Mouse (Mus musculus) CD8-positive naive resting alpha-beta T cell, adult 2 months (primary cell): ENCODE data around the gene Senp1.

Experiments
- DNase-seq, 2 experiments: peaks; one replicate each; pipeline ENCODE4 v3.0.0; 2022; ENCODE audit warnings: low read depth in 2 of 2, low spot score in 2 of 2

The Senp1 gene

DNA sequence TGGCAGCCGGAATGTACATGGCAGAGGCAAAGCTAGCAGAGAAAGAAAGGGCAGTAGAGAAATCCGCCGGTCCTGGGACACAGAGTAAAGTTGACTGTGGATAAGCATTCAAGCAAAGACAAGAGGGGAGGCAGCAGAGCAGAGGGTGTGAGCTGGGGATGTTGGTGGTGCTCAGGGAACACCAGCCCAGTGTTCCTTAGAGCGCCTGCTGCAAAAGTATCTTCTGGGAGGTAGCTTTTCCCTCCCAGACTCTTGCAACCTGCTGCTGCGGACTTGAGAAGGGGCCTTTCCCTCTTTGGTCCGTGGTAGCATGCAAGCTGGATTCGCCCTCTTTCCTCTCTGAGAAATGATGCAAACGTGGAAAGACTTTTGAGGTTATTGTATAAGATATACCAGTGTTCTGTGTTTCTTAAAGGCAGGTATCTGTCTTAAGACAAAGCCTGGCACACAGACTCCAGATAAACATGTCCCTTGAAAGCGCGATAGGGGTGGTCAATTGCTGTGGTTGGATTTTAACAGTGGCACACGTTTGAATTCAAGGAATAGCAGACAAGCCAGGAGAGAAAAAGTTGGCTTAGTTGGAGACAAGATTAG lies 14.3 kb upstream of the Senp1 start:
- no peak for DNase-seq

DNA sequence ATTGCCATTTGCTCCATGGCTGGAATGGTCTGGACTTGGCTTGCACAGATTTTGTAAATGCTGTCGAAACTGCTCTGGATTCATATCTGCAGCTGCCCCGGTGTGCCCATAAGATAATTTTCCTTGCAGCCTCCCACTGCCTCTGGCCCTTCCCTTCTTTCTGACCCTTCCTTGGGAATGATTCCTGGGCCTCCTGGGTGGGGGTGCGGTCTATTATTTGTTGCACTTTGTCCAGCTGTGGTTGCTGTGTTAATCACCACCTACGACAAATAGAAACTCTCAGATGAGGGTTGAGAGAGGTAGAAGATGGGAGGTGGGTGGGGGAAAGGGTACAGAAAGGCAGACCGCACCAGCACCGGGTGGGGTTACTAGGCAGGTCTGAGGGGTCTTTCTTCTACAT lies 13.7 kb upstream of the Senp1 start:
- DNase-seq: no peak

DNA sequence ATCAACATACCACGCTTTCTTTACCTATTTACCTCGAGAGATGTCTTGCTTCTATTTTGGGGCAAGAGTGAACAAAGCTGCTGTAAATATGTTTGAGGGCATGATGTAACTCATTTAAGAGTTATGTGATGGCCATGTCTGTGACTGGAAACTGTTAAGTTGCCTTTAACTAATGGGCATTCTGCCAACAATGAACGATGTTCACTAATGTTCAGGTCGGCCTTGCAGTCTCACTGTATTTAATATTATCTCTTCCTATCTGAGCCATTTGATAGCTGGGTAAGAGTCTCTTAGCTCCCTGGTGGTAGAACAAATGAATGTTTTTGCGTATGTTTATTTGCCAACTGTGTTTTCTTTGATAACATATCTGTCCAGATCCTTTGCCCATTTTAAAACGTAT lies 13.0 kb upstream of the Senp1 start:
- DNase-seq: no peak

DNA sequence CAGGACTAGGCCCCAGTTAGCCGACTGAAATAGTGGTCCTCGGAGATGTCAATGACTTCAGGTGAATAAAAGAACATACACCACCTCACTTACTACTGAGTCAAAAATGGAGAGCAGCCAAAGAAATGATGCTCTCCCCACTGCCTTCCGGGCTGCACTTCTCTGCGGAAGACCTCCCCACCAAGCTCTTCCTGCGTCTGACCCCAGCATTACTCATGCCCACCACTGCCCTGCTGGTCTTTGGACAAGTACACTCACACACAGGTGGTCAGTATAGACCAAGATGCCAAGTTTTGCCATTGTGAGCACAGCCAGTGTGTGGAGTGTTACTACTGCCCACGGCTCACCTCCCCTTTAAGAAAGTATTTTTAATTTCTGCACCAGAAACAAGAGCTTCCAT lies 8.9 kb upstream of the Senp1 start:
- no peak for DNase-seq

DNA sequence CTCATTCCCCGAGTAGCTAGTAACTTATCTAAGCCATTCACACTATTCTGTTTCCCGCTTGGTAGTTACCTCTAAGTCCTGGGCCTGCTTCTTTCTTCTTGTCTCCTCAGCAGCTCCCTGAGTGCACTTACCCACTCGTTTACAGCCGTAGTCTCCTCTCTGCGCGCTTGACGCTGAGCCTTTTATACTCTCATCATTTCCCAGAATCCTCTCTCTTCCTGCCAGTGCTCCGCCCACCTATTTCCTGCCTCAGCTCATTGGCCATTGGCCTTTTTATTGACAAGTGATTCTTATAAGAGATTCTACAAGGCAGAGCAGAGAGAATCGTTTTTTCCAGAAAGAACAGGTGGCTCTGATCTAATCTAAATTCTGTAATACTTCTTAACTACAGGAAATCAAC lies 5.0 kb upstream of the Senp1 start:
- no peak for DNase-seq

DNA sequence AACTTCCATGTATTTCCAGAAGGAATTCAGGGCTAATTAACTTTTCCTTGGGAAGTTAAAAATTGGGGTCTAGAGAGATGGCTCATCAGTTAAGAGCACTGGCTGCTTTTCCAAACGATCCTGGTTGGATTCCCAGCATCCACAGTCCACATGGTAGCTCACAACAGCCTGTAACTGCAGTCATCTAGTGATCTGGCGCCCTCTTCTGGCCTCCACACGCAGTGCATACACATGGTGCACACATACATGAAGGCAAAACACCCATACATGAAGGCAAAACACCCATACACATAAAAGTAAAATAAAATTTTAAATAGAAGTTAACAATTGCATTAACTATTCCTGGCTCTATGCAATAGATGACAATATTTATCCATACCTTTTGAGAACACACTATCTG lies 3.4 kb upstream of the Senp1 start:
- no peak for DNase-seq

DNA sequence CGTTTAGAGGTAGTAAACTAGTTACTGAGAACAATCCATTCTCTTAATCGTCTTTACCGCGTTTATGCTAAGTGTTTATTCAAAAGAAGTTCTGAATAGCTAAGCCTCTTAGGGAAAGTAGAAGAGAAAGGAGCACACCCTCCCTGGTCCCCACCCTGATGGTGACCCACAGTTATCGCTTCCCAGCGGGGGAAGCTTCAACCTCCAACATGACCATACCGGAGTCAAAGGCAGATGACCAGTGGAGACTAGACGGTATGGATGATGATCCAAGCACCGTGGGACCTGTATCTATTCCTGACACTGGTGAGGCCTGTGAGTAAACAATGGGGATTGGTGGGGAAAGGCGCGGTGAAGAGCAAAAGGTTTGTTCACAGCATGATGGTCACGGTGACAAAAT lies 1.4 kb upstream of the Senp1 start:
- DNase-seq: no peak

DNA sequence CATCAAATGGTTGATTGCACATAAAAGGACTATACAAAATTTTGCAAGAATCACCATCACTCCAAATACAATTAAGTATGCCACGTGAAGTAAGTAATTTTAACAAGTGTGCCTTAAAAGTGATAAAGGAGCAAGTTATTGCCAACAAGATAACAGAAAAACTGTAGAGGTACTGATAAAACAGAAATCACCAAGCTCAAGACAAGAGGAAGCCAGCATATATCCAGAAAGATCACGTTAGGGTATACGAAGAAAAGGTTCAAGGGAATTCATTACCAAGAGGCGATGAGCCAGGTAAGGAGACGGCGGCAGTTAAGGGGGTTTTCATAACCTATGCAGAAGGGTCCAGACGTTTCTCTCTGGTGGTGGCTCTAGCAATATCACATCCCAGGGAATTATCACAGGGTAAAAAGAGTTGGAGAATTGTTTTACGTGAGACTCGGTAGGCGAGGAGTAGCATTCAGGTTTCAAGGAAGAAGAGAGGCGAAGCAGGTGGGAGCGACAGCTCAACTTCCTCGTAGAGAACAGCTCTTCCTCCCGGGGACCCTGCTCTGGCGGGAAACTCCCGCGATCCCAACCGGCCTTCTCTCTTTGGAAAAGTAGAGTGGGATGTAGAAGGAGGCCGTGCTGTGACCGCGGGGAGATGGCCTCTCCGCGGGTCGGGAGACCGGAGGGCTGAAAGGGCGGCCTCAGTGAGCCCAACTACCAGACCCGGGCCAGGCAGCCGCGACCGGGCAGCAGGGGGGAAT lies 998 bp downstream of the Senp1 start, which contains the start of gene Pfkm:
Gene Pfkm (plus strand): TSS at position 218 of the 749 bp plus-strand sequence.
- DNase-seq: no peak

DNA sequence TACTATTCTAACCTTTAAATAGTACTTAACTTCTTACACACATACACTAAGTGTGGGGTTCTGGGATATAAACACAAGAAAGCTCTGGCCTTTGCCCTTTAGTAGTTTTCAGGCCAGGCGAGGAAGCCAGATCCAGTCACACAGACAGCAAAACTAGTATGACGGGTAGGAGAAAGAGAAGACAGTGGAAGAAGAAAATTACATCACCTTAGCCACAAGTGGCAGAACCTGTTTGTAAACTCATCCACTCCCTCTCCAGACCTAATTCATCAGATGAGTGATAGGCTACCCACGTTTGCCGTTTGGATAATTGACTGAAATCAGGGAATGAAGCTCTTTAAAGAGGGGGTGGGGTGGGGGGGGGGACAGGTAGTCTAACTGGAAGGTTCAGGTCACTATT lies 1.7 kb downstream of the Senp1 start:
- DNase-seq: no peak

DNA sequence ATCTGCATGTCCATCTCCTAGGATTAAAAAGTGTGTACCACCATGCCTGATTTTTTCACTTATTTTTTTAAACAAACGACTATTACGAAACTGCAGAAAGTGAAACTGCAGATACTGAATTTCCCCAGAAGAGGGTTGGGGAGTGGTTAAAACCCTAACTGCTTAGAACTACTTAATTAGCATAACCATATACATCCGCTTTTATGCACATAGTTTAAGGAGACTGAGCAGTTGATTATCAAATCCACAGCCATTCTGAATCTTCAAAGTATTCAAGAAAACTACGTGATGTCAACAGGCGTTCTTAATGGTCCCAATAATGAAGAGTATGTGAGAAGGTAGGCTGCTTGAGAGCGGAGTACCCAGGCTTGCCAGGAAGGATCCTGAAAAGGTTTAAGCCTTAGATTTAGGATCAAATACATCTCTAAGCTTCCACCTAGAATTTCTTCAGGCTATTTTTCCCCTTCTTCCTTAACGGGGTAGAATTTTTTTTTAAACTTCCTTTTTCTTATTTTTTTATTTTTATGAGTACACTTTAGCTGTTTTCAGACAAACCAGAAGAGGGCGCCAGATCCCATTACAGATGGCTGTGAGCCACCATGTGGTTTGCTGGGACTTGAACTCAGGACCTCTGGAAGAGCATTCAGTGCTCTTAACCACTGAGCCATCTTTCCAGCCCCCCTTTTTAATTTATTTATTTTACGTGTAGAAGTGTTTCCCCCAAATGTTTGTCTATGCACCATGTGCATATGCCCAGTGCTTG lies 3.9 kb downstream of the Senp1 start:
- DNase-seq: peak; percentile 25 to 57

DNA sequence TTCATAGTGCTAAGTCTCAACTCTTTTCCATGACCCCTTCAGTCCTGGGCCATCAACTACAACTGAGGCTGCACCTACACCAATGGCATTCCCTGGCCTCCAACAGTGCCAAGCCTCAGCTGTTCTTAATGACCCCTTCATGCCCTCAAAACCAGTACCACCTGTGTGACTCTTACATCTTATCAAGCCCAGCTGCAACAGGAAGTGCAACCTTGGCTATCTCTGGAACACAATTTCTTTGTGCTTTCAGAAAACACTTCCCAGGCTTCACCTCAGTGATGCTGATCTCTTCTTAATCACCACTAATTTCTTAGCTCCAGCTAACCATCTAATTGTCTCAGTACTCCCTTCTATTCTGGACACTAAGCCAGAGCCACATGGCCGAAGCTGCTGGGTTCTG lies 4.7 kb downstream of the Senp1 start:
- DNase-seq: no peak

DNA sequence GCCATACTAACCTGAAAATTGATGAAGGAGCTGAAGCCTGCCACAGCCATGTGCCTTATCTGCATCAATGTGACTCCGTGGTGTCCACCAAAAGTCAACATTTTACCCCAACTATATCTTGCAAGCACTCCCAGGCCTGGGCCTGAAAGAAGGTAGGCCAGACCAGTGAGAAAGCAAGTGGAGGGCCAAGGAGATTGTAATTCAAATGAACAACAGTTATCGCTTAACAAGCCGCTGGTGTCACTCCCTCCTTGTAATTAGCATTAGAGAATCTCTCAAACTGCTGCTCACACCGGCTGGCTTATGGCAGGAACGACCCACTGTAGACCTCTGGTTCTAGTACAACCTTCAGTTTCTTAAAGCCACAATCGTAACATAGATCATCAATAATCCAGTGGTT lies 16.6 kb downstream of the Senp1 start:
- no peak for DNase-seq

DNA sequence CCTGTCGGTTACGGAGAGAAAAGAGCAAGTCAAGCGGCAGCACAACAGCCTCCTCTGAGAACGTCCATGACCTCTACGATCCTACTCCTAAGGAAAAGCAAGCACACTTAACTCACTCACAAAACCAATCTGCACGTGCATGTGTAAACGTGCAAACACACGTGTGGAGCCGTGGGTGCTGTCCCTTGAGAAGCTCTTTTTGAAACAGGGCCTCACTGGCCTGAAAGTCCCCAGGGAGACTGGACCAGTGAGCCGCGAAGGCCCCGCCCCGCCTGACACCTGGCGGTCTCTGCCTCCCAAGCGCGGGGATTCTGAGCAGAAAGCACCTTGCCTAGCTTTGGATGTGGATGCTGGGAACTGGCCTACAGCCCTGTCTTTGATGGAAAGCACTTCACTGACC lies 18.5 kb downstream of the Senp1 start:
- no peak for DNase-seq

DNA sequence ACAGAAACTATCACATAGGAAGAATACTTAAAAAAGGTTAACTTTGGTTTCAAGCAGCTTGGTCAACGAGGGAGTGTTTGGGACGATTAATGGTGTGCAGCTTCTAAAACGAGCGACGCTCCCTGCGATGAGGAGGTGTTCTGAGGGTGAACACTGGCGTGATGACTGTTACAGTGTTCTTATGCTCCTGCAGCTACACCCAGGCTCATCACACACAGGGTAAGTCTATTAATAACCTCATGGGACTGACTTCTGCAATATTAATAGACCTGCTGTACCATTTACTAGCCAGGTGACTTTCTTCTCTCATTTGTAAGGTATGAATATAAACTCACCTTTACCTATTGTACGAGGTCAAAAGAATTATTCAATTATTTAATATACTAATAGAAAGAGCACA lies 19.0 kb downstream of the Senp1 start:
- no peak for DNase-seq

DNA sequence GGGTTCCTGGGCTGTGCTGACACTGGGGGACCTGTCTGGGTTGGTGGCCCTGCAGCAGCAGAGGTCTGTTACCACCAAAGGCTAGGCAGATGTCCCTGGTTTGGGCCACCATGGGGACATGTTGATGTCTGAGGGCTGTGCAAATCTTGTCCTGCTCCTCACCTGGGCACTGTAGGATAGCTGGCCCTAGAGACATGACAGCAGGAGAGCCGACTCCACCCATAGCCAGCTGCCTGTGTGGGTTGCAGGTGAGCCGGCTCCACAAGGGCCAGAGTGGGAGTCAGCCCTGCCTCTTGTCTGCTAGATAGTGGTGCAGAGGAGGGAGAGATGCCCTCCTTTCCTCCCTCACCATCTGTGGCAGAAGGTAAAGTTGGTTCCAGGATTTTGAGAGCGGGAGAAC lies 23.2 kb downstream of the Senp1 start:
- DNase-seq: no peak

DNA sequence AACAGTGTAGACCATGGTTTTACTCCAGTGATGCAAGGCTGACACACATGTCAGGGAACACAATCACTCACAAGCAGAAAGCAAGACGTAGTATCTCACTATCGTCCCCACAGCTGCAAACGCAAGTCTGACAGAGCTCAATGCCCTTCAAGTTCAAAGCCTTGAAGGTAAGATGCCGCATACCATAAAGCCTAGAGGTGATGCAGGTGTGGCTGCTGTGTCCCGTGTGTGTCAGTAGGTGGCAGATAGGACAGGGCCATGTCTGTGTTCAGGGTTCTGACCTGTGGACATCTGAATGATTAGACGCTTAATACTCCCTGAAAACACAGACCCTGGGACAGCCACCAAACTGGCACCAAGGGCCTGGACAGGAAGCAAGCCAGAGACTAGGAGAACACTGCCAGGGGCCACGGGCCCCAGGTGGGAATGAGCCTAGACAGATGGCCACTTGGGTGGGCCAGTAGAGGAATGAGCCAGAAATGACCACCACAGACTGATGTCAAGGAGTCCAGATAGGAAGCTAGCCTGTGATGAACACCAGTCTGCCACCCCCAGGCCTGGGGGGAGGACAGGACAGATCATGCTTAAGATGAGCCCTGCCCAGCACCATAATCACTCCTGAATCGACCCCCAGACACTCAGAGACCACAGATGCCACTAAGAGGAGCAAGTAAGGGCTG lies 23.8 kb downstream of the Senp1 start:
- no peak for DNase-seq

DNA sequence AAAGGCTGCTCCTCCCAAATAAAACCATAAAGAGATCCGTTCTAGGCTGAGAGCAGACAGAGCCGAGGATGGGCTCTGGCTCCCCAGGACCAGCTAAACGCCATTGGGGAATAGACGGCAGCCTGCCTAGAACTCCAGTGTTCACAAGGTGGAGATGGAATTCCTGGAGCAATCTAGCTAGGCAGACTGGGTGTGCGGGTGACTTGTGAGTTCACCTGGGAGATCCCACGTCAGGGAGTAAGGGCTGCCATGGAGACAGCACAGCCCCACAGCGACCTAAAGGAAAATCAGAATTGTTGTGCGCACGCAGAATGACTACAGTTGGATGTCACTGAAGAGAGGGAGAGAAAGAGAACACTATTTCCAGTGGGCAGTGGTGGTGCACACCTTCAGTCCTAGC lies 25.0 kb downstream of the Senp1 start:
- no peak for DNase-seq

DNA sequence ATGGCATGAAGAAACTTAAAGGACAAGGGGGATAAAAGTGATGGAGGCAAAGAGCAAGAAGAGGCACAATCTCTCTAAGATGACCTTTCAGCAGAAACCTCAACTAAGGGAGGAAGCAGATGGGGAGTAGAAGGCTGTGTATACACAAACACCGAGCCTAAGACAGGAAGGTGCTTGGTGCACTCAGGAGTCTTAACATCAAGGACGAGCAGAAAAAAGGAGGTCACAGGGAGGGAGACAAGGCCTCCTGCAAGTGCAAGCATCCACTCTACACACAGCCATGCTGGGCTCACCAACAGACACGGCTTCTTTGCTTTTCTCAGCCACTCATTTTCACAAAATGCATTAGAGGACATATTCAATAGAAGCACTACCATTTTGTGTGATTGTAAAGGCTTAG lies 26.1 kb downstream of the Senp1 start:
- no peak for DNase-seq

DNA sequence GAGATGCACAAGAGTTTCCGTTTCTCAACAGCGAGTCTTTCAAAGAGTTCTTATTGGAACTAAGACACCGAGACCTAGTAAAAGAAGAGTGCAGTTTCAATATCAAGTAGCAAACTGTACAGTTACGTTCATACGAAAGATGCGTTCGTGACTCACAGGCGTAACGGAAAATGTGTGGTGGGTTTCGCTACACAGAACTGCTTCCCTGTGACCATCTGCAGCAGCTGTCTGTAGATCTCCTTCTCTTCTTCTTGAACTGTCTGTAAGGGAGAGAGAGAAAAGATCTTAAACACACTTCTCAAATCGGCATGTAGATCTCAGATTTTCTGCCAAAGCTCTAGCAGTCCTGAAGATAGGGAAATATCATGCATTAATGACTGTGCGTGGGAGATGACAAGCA lies 26.9 kb downstream of the Senp1 start:
- DNase-seq: no peak

DNA sequence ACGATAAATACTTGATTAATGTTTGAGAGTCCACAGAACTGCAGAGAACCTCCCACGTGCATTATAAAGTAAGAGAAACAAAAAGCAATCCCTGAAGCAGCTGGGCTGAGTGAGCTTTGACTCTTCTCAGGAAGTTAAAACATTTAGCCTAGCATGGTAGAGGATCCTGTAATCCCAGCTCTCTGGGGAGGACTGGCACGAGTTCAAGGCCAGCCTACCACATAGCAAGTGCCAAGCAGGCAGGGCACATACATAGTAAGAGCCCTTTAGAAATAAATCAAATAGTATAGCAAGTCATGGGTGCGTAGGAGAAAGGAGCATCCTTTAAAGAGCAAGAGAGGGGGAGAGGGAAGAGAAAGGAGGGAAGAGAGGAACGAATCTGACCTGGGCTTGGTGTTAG lies 27.7 kb downstream of the Senp1 start:
- DNase-seq: no peak

DNA sequence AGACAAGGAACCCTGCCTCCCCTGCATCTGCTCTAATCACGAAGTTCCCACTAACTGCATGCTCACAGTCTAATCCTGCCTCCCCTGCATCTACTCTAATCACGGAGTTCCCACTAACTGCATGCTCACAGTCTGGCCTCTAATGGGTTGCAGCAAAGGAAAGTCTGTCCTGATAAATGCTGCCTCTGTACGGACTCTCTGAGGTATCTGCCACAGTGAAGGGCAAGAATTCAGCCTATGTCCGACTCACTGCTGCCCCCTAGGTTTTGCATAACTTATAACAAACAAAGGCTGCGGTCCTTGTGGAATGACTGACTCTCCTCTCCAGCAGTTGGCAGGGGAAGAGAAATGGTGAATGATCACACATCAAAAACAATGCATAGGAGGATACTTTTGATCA lies 38.3 kb downstream of the Senp1 start:
- no peak for DNase-seq

DNA sequence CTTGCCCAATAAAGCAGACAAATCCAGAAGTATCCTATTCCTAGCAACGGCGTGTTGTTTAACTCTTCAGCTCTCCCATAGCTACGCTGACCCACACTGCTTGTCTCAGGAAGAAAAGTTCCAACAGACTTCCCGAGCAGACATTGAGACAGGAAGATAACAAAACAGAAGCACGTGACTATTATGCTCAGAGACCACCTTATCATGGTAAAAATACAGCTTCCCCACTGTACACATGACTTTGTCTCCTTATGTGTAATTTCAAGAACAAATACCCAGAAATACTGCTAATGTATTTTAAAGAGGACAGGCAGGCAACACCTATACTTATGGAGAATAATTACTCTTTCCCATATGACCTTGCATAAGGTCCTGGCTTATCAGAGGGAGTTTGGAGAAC lies 41.9 kb downstream of the Senp1 start:
- no peak for DNase-seq
